Mouse (Mus musculus): ENCODE results near the gene Nrxn2.
A peak's percentile ranks its signal among the peaks of the same experiment; 100 is the strongest.

The Nrxn2 gene

GRCm38 (mm10) chr19:6416894-6417761, 1.4 kb upstream of the Nrxn2 start:
- DNase-seq (ENCODE audit: low read depth, low spot score) = no peak
- Histone ChIP-seq H3K36me3 (ENCODE audit: control insufficient read depth, insufficient read depth, low read length, poor library complexity, severe bottlenecking) (peaks cover 12% of the 10 kb centered on the region), H3K27me3 (ENCODE audit: control insufficient read depth, insufficient read depth, low read length, poor library complexity, severe bottlenecking) (no peaks in the 10 kb centered on the region)

- Histone ChIP-seq H3K36me3 (ENCODE audit: control insufficient read depth, insufficient read depth, low read length, poor library complexity, severe bottlenecking) (peaks cover 6% of the 10 kb centered on the region), H3K27me3 (ENCODE audit: control insufficient read depth, insufficient read depth, low read length, poor library complexity, severe bottlenecking) (no peaks in the 10 kb centered on the region)
Observed at GRCm38 (mm10) chr19:6418984-6419692, 607 bp downstream of the Nrxn2 start.

GRCm38 (mm10) chr19:6419805-6420310, 1.3 kb downstream of the Nrxn2 start:
- no peak for DNase-seq (ENCODE audit: low read depth, low spot score)
- Histone ChIP-seq H3K27me3 (ENCODE audit: control insufficient read depth, insufficient read depth, low read length, poor library complexity, severe bottlenecking) (no peaks in the 10 kb centered on the region), H3K36me3 (ENCODE audit: control insufficient read depth, insufficient read depth, low read length, poor library complexity, severe bottlenecking) (peaks cover under 1% of the 10 kb centered on the region; the same call in 1 of the 2 replicates)

More at GRCm38 (mm10) chr19:6418984-6419692, 607 bp downstream of the Nrxn2 start:
- DNase-seq (ENCODE audit: low read depth, low spot score) = no peak

GRCm38 (mm10) chr19:6420481-6421210, 2.1 kb downstream of the Nrxn2 start:
- DNase-seq (ENCODE audit: low read depth, low spot score) = no peak
- H3K27me3 ChIP-seq (ENCODE audit: control insufficient read depth, insufficient read depth, low read length, poor library complexity, severe bottlenecking) = no peaks in the 10 kb centered on the region
- no peaks in the 10 kb centered on the region for H3K36me3 ChIP-seq (ENCODE audit: control insufficient read depth, insufficient read depth, low read length, poor library complexity, severe bottlenecking)

DNA sequence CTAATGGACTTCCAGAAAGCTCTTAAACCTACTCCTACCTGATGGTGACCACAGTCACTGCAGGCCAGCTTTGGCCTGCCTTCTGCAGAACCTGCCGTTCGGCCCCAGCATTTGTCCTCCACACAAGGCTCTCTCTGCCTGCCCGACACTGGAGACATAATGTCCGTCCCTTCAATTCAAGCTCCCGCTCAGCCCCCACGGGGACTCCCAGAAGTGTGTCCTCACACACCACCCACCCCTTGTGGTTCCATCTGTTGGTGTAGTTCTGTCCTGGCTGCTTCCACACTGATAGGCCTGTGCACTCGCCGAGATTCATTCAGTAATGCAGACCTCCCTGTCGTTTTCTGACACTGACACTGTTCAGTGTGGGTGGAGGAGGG, 2.7 kb downstream of the Nrxn2 start:
- no peaks in the 10 kb centered on the region for H3K36me3 ChIP-seq (ENCODE audit: control insufficient read depth, insufficient read depth, low read length, poor library complexity, severe bottlenecking)
- H3K27me3 ChIP-seq (ENCODE audit: control insufficient read depth, insufficient read depth, low read length, poor library complexity, severe bottlenecking) = no peaks in the 10 kb centered on the region
- DNase-seq (ENCODE audit: low read depth, low spot score) = no peak

DNA sequence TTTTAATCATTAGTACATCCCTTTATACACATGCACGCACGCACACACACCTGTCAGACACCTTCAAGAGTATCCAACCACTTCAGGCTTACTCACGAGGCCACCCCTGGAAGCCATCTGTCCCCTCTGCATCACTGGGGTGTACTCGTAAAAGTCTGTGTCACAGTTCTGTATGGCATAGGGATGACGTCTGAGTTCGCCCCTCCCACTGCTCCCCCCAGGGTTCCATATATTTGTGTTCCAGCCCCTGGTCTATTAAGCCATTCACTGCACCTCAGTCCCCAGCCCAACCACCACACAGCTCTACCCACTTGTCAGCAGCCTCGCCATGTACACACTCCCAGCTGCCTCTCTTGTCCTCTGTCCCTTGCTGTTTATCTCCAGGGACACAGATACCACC, 3.5 kb downstream of the Nrxn2 start:
- H3K36me3 ChIP-seq (ENCODE audit: control insufficient read depth, insufficient read depth, low read length, poor library complexity, severe bottlenecking) = no peaks in the 10 kb centered on the region
- no peak for DNase-seq (ENCODE audit: low read depth, low spot score)
- no peaks in the 10 kb centered on the region for H3K27me3 ChIP-seq (ENCODE audit: control insufficient read depth, insufficient read depth, low read length, poor library complexity, severe bottlenecking)

DNA sequence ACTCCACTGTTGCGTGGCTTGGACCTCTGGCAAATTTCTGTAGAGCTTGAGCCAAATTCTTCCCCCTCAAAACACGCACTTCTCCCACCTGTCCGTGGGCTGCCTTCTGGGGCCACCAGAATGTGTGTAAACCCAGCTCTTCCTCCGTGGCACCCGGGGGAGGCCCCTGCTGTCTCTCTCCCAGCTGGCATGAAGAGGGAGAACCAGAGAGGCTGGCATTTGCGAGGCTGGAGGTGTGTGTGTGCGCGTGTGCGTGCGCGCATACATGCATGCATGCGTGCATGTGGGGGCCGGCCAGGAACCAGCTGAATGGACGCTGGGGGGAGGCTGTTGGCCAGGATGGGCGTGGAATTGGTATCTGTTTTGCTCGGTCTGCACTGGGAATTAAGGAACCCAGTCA, 4.7 kb downstream of the Nrxn2 start:
- no peaks in the 10 kb centered on the region for H3K27me3 ChIP-seq (ENCODE audit: control insufficient read depth, insufficient read depth, low read length, poor library complexity, severe bottlenecking)
- H3K36me3 ChIP-seq (ENCODE audit: control insufficient read depth, insufficient read depth, low read length, poor library complexity, severe bottlenecking) = no peaks in the 10 kb centered on the region
- no peak for DNase-seq (ENCODE audit: low read depth, low spot score)

GRCm38 (mm10) chr19:6424137-6424881, 5.8 kb downstream of the Nrxn2 start:
- no peaks in the 10 kb centered on the region for H3K36me3 ChIP-seq (ENCODE audit: control insufficient read depth, insufficient read depth, low read length, poor library complexity, severe bottlenecking)
- H3K27me3 ChIP-seq (ENCODE audit: control insufficient read depth, insufficient read depth, low read length, poor library complexity, severe bottlenecking) = 0 out of 2 replicates have a peak, but pooled peaks cover 3% of the 10 kb centered on the region

DNA sequence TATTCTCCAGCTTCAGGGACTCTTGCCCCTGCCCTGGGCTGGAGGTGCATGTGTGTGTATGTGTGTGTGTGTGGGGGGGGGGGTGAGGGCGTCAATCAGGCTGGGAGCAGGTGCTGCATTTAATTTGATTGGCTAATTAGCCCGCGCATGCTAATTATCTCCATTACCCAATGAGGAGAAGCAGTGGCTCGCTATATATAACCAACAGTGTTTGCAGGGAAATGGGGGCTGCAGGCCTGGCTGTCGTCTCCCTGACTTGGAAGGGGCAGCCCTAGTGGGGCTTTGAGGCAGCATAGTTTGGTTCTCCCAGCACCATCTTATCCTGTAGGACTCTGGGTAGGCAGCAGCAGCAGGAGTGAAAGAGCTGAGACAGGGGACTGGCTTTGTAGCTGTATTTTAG, 7.1 kb downstream of the Nrxn2 start:
- DNase-seq (ENCODE audit: low read depth, low spot score) = no peak
- 0 out of 2 replicates have a peak, but pooled peaks cover 3% of the 10 kb centered on the region for H3K27me3 ChIP-seq (ENCODE audit: control insufficient read depth, insufficient read depth, low read length, poor library complexity, severe bottlenecking)
- no peaks in the 10 kb centered on the region for H3K36me3 ChIP-seq (ENCODE audit: control insufficient read depth, insufficient read depth, low read length, poor library complexity, severe bottlenecking)

More at GRCm38 (mm10) chr19:6424137-6424881, 5.8 kb downstream of the Nrxn2 start:
- DNase-seq (ENCODE audit: low read depth, low spot score) = no peak

DNA sequence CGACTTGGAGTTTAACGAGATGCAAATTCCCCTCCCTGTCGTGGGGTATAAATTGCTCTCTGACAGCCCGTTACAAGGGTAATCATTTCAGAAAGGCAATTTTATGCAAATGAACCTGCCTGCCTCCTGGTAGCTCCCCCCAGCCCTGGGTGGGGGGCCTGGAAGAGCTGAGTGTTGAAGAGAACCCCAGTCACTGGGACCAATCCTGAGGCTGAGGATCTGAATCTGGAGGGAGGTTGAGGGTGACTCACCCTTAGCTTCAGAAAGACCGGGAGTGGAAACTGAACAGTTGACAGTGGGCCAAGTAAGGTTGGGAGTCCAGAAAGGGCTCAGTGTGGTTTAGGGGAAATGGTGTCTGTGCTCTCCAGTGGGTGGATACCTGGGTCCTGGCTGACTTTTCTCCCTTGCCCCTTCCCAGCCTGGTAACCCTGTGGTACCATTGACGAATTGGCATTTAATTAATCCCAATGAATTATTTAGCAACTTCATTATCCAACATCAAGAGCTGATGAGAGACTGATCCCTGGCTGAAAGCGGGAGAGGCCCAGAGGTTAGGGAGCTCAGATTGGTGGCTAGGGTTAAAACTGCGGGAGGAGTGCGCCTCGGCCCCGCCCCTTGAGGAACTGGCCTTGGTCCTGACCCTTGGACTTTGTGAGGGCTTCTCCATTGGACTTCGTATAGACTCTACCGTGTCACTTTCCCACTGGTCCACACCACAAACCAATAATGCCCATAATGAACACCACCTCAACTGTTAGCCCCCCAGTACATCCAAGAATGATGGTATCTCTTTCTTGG, 8.4 kb downstream of the Nrxn2 start:
- 0 out of 2 replicates have a peak, but pooled peaks cover 3% of the 10 kb centered on the region for H3K27me3 ChIP-seq (ENCODE audit: control insufficient read depth, insufficient read depth, low read length, poor library complexity, severe bottlenecking)
- no peaks in the 10 kb centered on the region for H3K36me3 ChIP-seq (ENCODE audit: control insufficient read depth, insufficient read depth, low read length, poor library complexity, severe bottlenecking)
- peak; percentile 66 for DNase-seq (ENCODE audit: low read depth, low spot score)

GRCm38 (mm10) chr19:6427653-6428434, 9.3 kb downstream of the Nrxn2 start:
- Histone ChIP-seq H3K27me3 (ENCODE audit: control insufficient read depth, insufficient read depth, low read length, poor library complexity, severe bottlenecking) (0 out of 2 replicates have a peak, but pooled peaks cover 3% of the 10 kb centered on the region), H3K36me3 (ENCODE audit: control insufficient read depth, insufficient read depth, low read length, poor library complexity, severe bottlenecking) (no peaks in the 10 kb centered on the region)
- DNase-seq (ENCODE audit: low read depth, low spot score) = no peak

GRCm38 (mm10) chr19:6428501-6429200, 10.1 kb downstream of the Nrxn2 start:
- Histone ChIP-seq H3K36me3 (ENCODE audit: control insufficient read depth, insufficient read depth, low read length, poor library complexity, severe bottlenecking) (no peaks in the 10 kb centered on the region), H3K27me3 (ENCODE audit: control insufficient read depth, insufficient read depth, low read length, poor library complexity, severe bottlenecking) (0 out of 2 replicates have a peak, but pooled peaks cover 3% of the 10 kb centered on the region)
- DNase-seq (ENCODE audit: low read depth, low spot score) = peak; percentile 56
